Mouse (Mus musculus): ENCODE data around the gene Crygn.
A peak's percentile ranks its signal among the peaks of the same experiment; 100 is the strongest.

Gene Crygn

DNA sequence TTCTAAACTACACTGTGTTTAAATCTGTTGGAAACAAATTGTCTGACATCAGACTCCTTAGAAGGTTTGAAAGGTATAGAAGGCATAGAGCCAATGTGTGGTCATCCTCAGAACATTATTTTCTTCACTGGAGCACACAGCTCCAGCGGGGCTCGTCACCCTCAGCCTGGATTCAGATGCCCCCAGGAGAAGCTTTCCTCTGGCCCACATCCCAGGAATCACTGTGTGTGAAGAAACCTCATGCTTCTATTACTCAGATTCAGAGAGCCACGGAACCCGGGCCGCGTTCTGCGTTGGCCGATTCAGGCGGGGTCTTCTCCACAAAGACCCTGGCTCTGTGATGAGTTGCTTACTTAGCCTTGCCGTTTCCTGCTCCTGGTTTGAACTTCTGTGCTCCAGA, 13.9 kb downstream of the Crygn start:
- DNase-seq: no peak

DNA sequence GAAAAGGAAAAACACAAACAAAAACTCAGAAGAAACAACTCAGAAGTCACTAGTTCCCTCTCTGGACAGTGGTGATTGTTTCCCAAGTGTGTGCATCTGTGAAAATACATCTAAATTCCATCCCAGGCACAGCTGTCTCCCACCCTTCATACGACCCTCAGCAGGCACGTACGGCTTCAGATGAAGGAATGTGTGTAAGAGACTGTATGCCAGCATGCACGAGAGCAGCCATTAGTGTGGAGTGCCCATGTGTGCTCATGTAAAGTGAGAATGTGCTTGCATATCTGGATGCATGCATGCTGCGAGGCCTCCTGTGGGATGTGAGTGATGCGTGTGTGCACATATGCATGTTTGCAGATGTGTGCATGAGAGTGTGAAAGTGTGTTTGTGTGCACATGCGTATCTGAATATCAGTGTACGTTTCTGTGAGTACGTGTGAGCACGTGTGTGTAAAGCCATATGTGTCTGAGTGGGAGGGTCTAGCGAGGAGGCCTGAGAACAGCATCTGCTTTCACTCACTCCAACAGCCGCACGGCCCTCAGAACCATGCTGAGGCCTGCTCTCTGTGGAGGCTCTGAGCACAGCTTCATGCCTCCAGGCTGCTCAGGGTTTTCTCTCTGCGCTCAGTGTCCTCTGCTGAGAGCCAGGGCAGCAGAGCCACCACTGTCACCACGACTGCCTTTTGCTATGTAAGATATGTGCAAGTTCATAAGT, 16.5 kb downstream of the Crygn start:
- no peak for DNase-seq

GRCm38 (mm10) chr5:24739141-24739753, 18.6 kb downstream of the Crygn start:
- DNase-seq: peak; percentile 61

GRCm38 (mm10) chr5:24738517-24738916, 19.3 kb downstream of the Crygn start:
- no peak for DNase-seq

DNA sequence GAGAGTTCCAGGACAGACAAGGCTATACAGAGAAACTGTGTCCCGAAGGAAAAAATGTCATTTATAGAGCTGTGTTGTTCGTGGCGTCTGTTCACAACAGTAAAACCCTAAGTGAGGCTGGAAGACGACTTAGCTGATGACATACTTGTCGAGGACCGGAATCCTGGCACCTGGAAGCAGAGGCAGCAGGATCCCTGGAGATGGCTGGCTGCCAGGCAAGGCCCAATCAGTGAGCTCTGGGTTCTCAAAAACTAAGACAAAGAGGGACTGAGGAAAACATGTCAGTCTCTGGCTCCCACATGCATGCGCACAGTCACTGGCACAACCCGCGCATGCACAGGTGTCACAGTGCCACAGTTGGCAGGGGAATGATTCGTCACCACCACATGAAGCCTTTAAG, 20.2 kb downstream of the Crygn start:
- no peak for DNase-seq

GRCm38 (mm10) chr5:24733771-24734426, 23.9 kb downstream of the Crygn start:
- no peak for DNase-seq

- DNase-seq: peak; percentile 26
Measured at GRCm38 (mm10) chr5:24733134-24733533, 24.7 kb downstream of the Crygn start.

DNA sequence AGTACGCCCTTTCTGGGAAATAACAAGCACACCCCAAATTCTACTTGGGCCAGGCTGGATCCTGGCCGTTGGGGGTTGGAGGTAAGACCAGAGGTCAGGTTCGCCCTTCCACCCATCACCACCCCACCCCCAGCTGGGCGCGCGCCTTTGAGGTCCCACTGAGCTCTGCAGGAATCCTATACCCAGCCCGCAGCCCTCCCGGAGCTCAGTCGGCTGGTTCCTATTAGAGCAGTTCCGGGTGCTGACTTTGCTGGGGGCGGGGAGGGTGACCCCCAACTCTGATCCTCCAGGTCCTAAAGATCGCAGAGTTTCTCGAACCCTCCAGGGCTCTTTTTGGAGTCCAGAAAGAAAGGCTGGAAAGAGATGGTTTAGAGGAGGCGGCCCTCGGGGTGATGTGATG, 26.8 kb downstream of the Crygn start:
- DNase-seq: no peak

- DNase-seq: no peak
Measured at GRCm38 (mm10) chr5:24730488-24730871, 27.3 kb downstream of the Crygn start, which contains the start of gene Wdr86. TSS of gene Wdr86 (minus strand) at chr5:24730727.

DNA sequence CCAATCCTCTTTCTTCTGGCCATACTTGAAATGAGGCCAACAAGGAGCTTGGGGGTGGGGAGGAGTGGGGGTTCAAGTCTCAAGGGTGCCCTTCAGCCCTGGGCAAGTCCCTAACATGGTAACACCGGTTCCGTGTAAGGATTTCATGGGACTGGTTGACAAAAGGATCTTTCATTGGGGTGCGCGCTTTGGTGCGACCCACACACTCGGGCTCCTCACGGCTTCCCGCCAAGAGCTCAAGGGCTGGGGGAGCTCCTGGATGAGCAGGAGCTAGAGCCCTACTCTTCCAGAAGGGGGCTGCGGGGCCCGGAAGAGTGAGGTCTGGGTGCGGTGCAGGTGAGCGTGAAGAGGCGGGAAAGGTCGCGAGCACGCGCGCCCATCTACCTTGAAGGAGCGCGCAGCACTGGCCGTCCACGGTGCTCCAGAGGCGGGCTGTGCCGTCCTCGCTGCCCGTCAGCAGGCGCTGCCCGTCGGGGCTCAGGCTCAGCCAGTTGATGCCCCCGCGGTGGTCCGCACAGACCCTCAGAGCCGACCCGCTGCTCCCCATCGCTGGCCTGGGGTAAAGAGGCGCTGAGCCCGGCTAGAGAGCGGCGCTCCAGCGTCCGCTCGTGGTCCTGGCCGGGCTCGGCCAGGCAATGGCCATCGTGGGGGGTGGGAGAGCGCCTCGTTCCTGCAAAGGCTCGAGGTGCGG, 27.9 kb downstream of the Crygn start:
- no peak for DNase-seq

- peak; percentile 27 for DNase-seq
Measured at GRCm38 (mm10) chr5:24726901-24727836, 30.6 kb downstream of the Crygn start.

DNA sequence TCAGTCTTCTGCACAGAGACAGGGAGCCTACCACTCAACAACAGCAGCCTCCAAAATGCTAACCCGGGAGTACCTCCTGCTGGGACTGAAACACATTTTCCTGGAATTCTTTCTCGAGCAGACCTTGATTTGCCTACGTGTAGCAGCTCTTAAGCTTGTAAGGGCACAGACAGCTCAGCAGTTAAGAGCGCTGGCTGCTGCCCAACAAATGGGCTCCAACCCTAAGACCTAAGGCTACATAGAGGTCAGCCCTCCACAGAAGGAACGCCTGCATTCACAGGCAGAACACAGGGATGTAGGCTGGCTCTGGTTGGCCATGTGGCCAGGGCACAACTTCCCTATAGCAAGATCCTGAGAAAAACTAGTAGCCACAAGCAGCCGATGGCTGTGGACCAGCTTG, 31.9 kb downstream of the Crygn start:
- DNase-seq: peak; percentile 18

DNA sequence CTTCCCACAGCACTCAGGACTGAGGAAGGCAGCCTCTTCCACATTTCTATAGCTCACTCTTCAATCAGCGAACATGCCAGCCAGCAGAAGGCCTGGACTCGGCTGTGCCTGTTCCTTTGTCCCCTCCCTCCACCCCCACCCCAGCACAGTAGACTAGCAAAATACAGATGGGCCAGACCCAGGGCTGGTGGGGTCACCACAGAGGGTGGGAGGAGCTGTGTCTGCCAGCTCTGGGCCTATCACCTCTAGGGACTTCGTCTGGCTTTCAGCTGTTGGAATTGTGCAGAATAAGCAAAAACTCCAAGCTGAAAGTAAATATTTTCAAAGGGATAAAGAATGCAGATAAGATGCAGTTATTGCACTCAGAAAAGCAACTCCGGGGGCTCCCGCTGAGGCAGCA, 33.0 kb downstream of the Crygn start:
- no peak for DNase-seq

DNA sequence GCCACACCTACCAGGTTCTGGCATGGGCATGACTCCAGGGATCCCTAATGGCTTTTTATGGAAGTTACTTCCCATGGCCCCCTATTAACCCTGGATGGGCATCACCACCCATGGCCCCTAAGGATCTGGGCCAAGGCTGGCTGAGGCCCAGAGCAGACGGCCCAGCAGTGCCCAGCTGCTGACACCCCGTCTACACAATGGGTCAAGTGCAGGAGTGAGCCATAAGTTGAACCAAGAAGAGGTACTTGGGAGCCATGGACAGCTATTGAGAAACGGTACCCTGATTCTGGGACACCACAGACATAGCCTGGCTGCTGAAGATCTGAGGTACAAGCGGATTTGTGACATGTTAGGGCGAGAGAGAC, 33.6 kb downstream of the Crygn start:
- no peak for DNase-seq

DNA sequence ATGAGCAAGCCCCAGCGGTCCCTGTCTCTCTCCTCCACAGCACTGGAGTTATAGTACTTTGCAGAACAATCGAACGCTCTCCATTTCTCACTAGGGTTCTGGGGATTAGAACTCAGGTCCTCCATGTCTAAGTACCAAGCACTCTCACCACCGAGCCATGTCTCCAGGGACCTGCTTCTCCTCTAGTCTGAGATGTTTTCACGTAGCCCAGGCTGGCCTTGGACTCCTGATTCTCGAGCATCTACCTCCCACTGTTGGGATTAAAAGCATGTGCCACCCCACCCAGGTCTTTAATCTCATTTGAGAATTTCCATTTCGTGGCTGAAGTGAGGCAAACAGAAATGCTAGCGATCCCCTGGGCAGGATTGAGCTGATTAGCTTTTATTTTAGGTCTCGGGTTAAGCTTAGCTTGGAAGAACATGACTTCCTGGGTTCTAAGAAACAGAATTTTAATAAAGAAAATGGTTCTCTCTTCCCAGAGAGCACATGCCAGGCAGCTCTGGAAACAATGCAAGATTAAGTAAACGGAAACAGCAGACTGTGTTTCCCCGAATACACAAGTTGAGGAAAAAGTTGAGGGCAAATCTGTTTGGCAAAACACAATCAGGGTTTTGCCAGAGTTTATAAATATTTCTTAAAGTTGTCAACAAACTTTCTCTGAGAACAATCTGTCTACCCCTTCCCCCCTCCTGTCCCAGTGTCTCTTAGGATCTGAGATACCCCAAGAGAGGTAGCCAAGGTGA, 34.1 kb downstream of the Crygn start:
- DNase-seq: no peak

- no peak for DNase-seq
Measured at GRCm38 (mm10) chr5:24719852-24720251, 38.0 kb downstream of the Crygn start.

DNA sequence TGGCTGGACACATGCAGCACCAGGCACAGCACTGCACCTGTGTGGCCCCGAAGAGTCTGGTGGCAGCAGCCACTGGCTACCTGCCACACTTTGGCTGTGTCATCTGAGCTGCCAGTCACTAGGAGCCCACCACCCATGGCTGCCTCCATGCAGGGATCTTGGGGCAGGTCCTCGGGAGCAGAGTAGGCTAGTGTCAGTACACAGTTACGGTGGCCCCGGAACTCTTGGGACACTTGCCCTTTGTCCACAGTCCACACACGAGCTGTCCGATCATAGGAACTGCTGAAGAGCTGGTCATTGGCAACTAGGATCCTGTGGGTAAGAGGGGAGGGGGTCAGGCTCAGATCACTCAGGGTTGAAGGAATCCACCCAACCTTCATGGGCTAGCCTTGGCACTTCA, 39.7 kb downstream of the Crygn start:
- DNase-seq: no peak

DNA sequence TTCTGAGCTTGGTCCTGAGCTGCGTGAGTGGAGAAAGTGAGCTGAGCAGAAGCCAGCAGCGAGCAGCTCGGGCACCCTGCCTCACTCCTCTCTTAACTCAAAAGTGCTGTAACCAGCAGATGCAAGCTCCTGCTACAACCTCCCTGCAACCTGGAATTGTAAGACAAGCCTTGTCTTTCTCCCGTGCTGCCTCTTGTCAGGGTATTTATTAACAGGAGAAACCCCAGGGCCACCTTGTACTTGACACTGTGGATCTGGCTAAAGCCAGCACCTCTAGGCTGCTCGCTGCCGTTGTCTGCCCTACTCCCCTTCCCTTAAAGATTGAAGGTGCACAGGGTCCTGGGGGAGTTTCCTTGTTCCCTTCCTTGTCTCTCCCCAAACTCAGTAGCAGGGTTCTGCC, 43.8 kb downstream of the Crygn start:
- DNase-seq: peak; percentile 36

GRCm38 (mm10) chr5:24713199-24713598, 44.6 kb downstream of the Crygn start:
- DNase-seq: no peak

DNA sequence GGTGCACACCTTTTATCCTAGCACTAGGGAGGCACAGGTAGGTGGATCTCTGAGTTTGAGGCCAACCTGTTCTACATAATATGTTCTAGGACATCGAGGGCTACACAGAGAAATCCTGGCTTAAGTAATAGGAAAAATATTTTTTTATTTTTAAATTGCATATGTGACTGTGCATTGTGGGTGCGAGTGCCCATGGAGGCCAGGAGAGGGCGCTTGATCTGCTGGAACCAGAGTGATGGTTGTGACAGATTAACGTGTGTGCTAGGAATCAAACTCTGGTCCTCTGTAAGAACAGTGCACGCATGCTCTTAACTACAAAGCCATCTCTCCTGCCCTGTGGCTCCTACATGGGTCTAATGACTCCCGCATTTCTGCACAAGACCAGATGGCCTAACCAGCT, 46.2 kb downstream of the Crygn start:
- no peak for DNase-seq

GRCm38 (mm10) chr5:24709962-24710361, 47.8 kb downstream of the Crygn start:
- no peak for DNase-seq

- DNase-seq: no peak
Measured at GRCm38 (mm10) chr5:24704615-24705014, 53.2 kb downstream of the Crygn start.

Data from kidney, adult 18-20 months (tissue).